Comparison of ENCODE assay signal across 9 mouse cellular contexts in genomic region chr9:45370616-45371336, GRCm38 (mm10). TPM values are rescaled to one million over a fixed set of nuclear protein-coding genes. Genes with fewer than 3 reads are reported as not detected.
A peak's percentile ranks its signal among the peaks of the same experiment; 100 is the strongest.
DNase-seq lines count a peak whose midpoint lies in the region; ATAC-seq and TF ChIP-seq lines count a peak whose summit lies in the region.
"Had no signal": no experiment of that assay in that cellular context is flagged by ENCODE, and none has a peak within 500 bp of the region (broad histone marks: within the 10 kb centered on the region; RNA-seq: fewer than 3 reads in every experiment).

No protein-coding gene starts in this region.

- no peaks in the 10 kb centered on the region for H3K36me3 ChIP-seq in testis, adult 2 months (ENCODE audit: control insufficient read depth, insufficient read depth, low read length)
- no peaks in the 10 kb centered on the region for H3K36me3 ChIP-seq in liver, embryonic 12.5 days

- ATAC-seq in liver, embryonic 12.5 days = no peak

- no peak for TF ChIP-seq POLR2A in testis, adult 2 months (IDR thresholded peaks at IDR 0.05; ENCODE audit: control insufficient read depth, low read depth, low read length)

- peak overlapping the region; percentile 85 for H3K27ac ChIP-seq in gastrocnemius, adult 2 months
- H3K27ac ChIP-seq in testis, adult 2 months (ENCODE audit: control insufficient read depth, insufficient read depth, low read depth, low read length) = 0 out of 2 replicates have a peak overlapping the region, but pooled peaks have one; percentile 10
- H3K27ac ChIP-seq in liver, embryonic 12.5 days = no peak overlapping the region

- H3K9me3 ChIP-seq in liver, embryonic 12.5 days (replicated peaks) = no peaks in the 10 kb centered on the region

- no peaks in the 10 kb centered on the region for H3K27me3 ChIP-seq in testis, adult 2 months (ENCODE audit: control insufficient read depth, insufficient read depth, low read length)
- peaks cover 59% of the 10 kb centered on the region for H3K27me3 ChIP-seq in liver, embryonic 12.5 days (replicated peaks)

- no peak for TF ChIP-seq CTCF in gastrocnemius, adult 2 months (IDR thresholded peaks at IDR 0.05)
- no peak for TF ChIP-seq CTCF in testis, adult 2 months (IDR thresholded peaks at IDR 0.05; ENCODE audit: control insufficient read depth, insufficient read depth, insufficient replicate concordance, low read depth, low read length)

- H3K9ac ChIP-seq in liver, embryonic 12.5 days = no peak overlapping the region

- no peak for DNase-seq in gastrocnemius, adult 2 months
- DNase-seq in gastrocnemius, postnatal 36 days = no peak
- DNase-seq in testis, postnatal 14 days (ENCODE audit: low spot score) = no peak
- DNase-seq in ovary, adult 18-20 months (ENCODE audit: low spot score) = no peak
- DNase-seq in thymus, postnatal 25 days = no peak
- DNase-seq in spleen, postnatal 10 days (ENCODE audit: low spot score in 2 of 2) = no peak

- 10% methylated on average over 25 of the region's 25 CpGs for whole genome bisulfite sequencing in liver, embryonic 12.5 days (ENCODE audit: insufficient replicate concordance)

- H3K4me1 ChIP-seq in testis, adult 2 months (ENCODE audit: control insufficient read depth, insufficient read depth, low read length) = peaks cover 12% of the 10 kb centered on the region
- H3K4me1 ChIP-seq in liver, embryonic 12.5 days = no peaks in the 10 kb centered on the region

- peak overlapping the region; percentile 58 for H3K4me2 ChIP-seq in liver, embryonic 12.5 days

- intact Hi-C loops in gastrocnemius, adult 2 months (cut with DNase I) = no loop called here
- intact Hi-C loops in gastrocnemius, postnatal 36 days (cut with DNase I) = no loop called here

- H3K4me3 ChIP-seq in gastrocnemius, adult 2 months = peak overlapping the region; percentile 81
- H3K4me3 ChIP-seq in testis, adult 2 months (ENCODE audit: control insufficient read depth, low read depth, low read length) = peak overlapping the region; percentile 81
- H3K4me3 ChIP-seq in liver, embryonic 12.5 days = peak overlapping the region; percentile 46

RNA-seq across cellular contexts. Expression of gene Fxyd6, which starts 0.8 kb away (rescaled TPM):
- total RNA-seq in gastrocnemius, adult 2 months (2021) = 10 to 100 TPM; 26.7 to 84.7 TPM
- 10 to 100 TPM; 24.2 to 33.4 TPM for total RNA-seq in gastrocnemius, postnatal 36 days (2021)
- polyA plus RNA-seq in testis, adult 2 months (2012; rRNA removed) = 35.9 and 50.1 TPM in 2 replicates
- 5.0 and 5.2 TPM in 2 replicates for polyA plus RNA-seq in liver, embryonic 12.5 days (2016; fragmentation: Nextera tagmentation; extraction: Ambion mirVana)

RNA-seq across cellular contexts. Expression of gene Fxyd2, which starts 28.7 kb away (rescaled TPM):
- total RNA-seq in gastrocnemius, adult 2 months (2021) = 1 to 10 TPM in 1 of 2 experiments, under 1 TPM in 1; 0.82 to 1.7 TPM
- 1 to 10 TPM; 1.4 to 2.6 TPM for total RNA-seq in gastrocnemius, postnatal 36 days (2021)
- 45.8 and 54.6 TPM in 2 replicates for polyA plus RNA-seq in testis, adult 2 months (2012; rRNA removed)
- 1.2 and 1.5 TPM in 2 replicates for polyA plus RNA-seq in liver, embryonic 12.5 days (2016; fragmentation: Nextera tagmentation; extraction: Ambion mirVana)

RNA-seq across cellular contexts. Expression of gene Tmprss13, which starts 51.9 kb away (rescaled TPM):
- under 1 TPM; 0.48 to 0.73 TPM for total RNA-seq in gastrocnemius, adult 2 months (2021)
- under 1 TPM; 0.22 to 0.43 TPM for total RNA-seq in gastrocnemius, postnatal 36 days (2021)
- 0.24 and 0.44 TPM in 2 replicates for polyA plus RNA-seq in testis, adult 2 months (2012; rRNA removed)
- not detected in 2 replicates for polyA plus RNA-seq in liver, embryonic 12.5 days (2016; fragmentation: Nextera tagmentation; extraction: Ambion mirVana)
- total RNA-seq: left cerebral cortex, postnatal 36 days had no signal

RNA-seq across cellular contexts. Expression of gene Dscaml1, which starts 55.7 kb away (rescaled TPM):
- total RNA-seq in gastrocnemius, adult 2 months (2021) = not detected
- not detected for total RNA-seq in gastrocnemius, postnatal 36 days (2021)
- polyA plus RNA-seq in testis, adult 2 months (2012; rRNA removed) = 25.8 and 32.4 TPM in 2 replicates
- not detected in 2 replicates for polyA plus RNA-seq in liver, embryonic 12.5 days (2016; fragmentation: Nextera tagmentation; extraction: Ambion mirVana)
